Mouse (Mus musculus) ES-CJ7 (cell line): ENCODE measurements at regions not wholly inside any gene's neighbourhood (a gene's known extent, or its start where the extent isn't known, plus 50 kb on each side); places are given as distances from the start of the nearest gene placed in this dataset.
"Not testable (repeated sequence)": the region's sequence is repeated elsewhere in the genome, so short reads cannot be mapped to it uniquely, and the experiment has no call there.

Experiments used
- DNase-seq: peaks from one replicate; pipeline ENCODE4 v3.0.0; 2011; ENCODE audit warnings: low read depth, low spot score

- DNase-seq: no peak
Measured at GRCm38 (mm10) chr14:120755389-120755788, 155.6 kb upstream of the Ipo5 start.

DNA sequence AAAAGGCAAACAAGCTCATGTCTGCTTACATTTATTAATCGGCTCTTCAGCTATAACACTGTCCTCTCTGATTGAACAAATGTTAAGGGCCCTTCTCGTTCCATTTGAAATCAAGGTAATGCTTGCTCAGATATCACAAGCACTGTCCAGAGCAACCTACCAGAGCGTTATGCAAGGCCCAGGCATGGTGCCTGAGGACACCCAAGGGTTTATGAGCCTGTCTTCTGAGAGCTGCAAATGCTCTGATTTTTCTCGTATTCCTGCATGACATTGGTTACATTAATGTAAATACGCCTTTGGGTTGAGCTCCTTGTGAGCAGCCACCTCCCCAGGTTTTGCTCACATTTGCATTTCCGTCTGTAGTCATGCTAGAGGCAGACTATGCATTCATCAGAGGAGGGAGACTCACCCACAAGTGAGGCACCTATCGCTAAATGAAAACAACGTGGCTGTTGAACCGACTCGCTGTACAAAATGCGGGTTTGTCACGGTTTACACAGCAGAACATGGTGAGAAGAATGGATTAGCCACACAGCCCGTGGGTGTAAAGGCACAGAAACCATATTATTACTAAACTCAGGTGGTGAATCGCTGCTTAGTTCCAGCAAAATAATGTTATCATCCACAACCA, 152.7 kb upstream of the Ipo5 start:
- DNase-seq: no peak

- DNase-seq: no peak
Measured at GRCm38 (mm10) chr14:120762168-120762567, 148.9 kb upstream of the Ipo5 start.

DNA sequence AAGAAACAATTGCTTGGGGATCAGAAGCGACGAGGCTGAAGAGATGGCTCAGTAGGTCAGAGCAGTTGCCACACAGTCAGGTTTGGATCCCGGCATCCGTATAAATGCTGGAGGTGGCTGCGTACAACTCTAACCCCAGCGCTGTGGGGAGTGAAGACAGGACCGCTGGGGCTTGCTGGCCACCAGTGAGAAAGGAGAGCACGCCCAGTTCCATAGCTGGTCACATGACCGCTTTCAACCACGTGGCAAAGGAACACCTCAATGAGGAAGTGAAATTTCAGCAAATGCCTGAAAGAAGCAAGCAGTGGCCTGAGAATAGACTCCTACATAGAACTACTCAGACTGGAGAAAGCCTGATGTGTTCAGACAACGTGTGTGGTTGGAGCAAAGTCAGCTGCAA, 148.3 kb upstream of the Ipo5 start:
- no peak for DNase-seq

- DNase-seq: no peak
Measured at GRCm38 (mm10) chr14:120763796-120764195, 147.2 kb upstream of the Ipo5 start.

DNA sequence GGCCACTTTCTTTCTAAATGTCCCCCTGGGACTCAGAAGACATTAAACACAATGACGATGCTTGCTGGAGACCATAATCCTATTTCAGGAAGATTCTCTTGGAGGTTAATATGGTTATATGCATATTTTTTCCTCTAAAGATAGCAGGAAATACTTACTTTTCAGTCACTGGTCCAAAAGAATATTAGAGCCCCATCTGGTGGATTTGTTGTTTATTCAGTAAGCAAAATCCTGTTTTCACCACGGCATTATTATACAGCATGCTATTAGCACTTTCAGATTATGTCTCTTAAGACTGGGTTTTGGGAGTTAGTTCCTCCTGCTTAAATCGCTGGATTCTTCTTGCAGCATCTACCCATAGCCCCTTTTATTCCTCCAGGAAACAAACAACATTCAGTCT, 146.6 kb upstream of the Ipo5 start:
- no peak for DNase-seq

- DNase-seq: no peak
Measured at GRCm38 (mm10) chr14:120766451-120766850, 144.6 kb upstream of the Ipo5 start.

DNA sequence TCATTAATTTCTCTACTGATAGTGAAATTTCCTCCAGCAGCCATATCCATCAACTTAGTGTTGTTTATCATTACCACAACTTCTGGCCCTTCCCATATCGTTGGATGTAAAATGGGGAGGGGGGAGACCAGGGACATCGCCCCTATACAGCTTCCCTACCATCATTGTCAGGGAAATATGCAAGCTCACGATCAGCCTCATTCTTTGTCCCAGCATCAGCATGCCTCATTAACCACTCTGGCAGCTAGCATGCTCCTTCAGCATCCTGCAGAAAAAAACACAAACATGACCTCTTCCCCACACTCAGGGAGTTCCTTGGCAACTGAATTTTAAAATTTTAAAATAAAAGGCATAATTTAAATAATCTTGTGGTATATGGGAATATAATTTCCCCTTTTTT, 140.4 kb upstream of the Ipo5 start:
- no peak for DNase-seq

GRCm38 (mm10) chr14:120773001-120773400, 138.0 kb upstream of the Ipo5 start:
- DNase-seq: not testable (repeated sequence)

- DNase-seq: peak; percentile 78
Measured at GRCm38 (mm10) chr14:120791828-120792554, 119.0 kb upstream of the Ipo5 start.

DNA sequence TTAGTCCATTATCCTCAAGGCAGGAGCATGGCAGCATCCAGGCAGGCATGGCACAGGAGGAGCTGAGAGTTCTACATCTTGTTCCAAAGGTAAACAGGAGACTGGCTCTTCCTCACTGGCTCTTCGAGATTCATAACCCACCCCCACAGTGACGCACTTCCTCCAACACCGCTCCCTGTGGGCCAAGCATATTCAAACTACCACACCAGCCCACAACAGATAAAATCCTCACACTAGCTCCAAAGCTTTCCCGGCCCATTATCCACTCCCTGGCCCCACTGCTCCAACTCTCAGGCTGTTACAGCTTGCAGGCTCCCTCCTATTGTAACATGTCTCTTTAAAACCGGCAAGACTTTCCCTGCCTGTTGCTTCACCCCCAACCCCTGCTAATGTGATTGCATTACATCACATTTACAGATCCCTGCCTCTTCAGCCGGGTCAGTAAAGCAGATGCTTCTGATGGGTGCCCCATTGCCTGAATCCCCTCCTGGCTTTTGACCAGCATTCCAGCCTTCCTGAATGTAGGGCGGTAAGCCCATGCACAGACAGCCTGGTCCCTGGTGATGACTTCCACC, 113.0 kb upstream of the Ipo5 start:
- DNase-seq: no peak

- peak; percentile 78 for DNase-seq
Measured at GRCm38 (mm10) chr14:120803191-120803590, 107.8 kb upstream of the Ipo5 start.

DNA sequence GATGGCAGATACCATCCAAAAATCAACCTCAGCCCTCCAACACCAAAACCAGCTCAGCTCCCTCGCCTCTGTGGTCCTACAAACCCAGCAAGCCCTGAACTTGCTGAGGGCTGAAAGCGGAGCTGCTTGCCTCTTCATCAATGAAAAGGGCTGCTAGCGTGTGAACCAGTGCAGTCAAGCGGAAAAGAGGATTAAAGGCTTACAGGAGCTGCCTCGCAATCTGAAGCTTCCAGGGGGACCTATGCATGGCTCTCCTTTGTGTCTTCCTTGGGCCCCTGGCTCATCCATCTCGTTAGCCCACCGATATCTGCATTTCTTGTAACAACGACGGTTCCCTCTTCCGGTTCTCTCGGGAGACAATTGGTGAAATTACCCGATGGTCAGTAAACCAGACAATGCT, 107.3 kb upstream of the Ipo5 start:
- peak; percentile 30 for DNase-seq

GRCm38 (mm10) chr14:120804183-120804848, 106.7 kb upstream of the Ipo5 start:
- DNase-seq: no peak

DNA sequence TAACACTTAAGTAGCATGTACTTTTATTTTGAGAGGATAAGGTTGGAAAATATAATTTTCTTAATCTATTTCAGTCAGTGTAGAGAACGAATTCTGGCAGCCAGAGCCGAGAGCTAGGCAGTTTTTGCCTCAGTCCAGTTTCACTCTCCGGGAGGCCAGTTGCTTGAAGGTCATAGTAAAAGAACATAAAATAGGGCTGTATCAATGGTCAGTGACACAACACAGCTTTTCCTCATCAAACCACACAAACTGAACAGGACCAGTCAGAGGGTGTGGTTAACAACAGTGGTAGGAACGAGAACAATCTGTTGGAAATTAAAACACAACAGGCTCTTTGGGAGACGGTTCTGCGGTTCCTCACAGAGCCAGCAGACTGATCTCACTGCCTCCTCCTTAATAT, 105.9 kb upstream of the Ipo5 start:
- DNase-seq: no peak

- peak; percentile 79 for DNase-seq
Measured at GRCm38 (mm10) chr14:120805816-120806552, 105.0 kb upstream of the Ipo5 start.

- no peak for DNase-seq
Measured at GRCm38 (mm10) chr14:120806553-120806893, 104.5 kb upstream of the Ipo5 start.

GRCm38 (mm10) chr14:120809321-120809720, 101.7 kb upstream of the Ipo5 start:
- no peak for DNase-seq

- DNase-seq: no peak
Measured at GRCm38 (mm10) chr14:120813938-120814337, 97.1 kb upstream of the Ipo5 start.

DNA sequence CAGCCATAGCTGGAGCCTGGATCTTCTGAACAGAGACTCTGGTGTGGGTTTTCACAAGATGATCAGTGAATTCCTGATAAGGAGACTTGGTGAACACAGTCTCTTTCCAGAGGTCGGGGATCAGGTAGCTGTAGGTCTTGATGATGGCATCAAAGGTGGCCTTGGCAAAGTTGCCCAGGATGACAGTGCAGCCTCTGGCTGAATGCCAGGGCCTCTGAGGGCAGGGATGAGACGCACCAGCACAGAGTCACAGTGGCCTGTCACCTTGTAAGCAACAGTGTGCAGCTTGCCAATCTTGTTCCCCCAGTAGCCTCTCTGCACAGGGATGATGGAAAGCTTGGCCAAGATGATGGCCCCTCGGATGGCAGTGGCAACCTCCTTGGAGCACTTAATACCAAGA, 95.9 kb upstream of the Ipo5 start:
- not testable (repeated sequence) for DNase-seq

GRCm38 (mm10) chr14:120816529-120816928, 94.5 kb upstream of the Ipo5 start:
- DNase-seq: no peak

DNA sequence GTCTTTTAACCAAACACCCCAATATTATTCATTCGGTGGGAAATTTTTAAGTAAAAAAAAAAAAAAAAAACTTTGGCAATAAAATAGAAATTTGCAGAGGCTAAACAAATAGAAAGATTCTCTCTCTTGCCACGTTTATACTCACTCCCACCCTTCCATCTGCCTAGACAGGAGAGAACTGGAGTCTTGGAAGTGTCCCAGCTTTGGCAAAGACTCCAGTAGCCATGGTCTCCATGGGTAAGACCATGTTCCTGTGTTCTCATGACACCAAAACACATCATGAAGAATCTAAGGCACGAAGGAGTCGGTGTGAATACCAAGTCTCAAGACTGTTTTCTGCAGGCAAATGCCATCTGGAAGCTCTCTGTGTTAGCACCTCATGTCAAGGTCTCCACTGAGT, 84.8 kb upstream of the Ipo5 start:
- no peak for DNase-seq
